In genomic region chr16:22405492-22405891, GRCm38 (mm10) we compare ENCODE assay signal across 12 mouse cellular contexts. TPM values are rescaled to one million over a fixed set of nuclear protein-coding genes. Genes with fewer than 3 reads are reported as not detected.
DNase-seq lines count a peak whose midpoint lies in the region; ATAC-seq and TF ChIP-seq lines count a peak whose summit lies in the region.
"Had no signal": no experiment of that assay in that cellular context is flagged by ENCODE, and none has a peak within 500 bp of the region (broad histone marks: within the 10 kb centered on the region; RNA-seq: fewer than 3 reads in every experiment).

No protein-coding gene starts in this region.

- WGBS in forebrain, embryonic 14.5 days, result 61% methylated on average over 10 of the region's 10 CpGs
- WGBS in forebrain, embryonic 16.5 days, result 53% methylated on average over 10 of the region's 10 CpGs
- 81% methylated on average over 10 of the region's 10 CpGs for WGBS in liver, adult 2 months
- WGBS in liver, embryonic 12.5 days (ENCODE audit: insufficient replicate concordance), result 69% methylated on average over 10 of the region's 10 CpGs

- no peak overlapping the region for H3K9ac ChIP-seq in forebrain, embryonic 14.5 days (ENCODE audit: low read length)
- H3K9ac ChIP-seq in forebrain, embryonic 16.5 days (replicated peaks; ENCODE audit: low read depth, low read length), result no peak overlapping the region
- no peak overlapping the region for H3K9ac ChIP-seq in liver, adult 2 months (ENCODE audit: low read depth, low read length)
- no peak overlapping the region for H3K9ac ChIP-seq in liver, embryonic 12.5 days

- H3K79me2 ChIP-seq in liver, adult 2 months (ENCODE audit: control insufficient read depth, insufficient read depth, low read length), result no peaks in the 10 kb centered on the region

- no peak for TF ChIP-seq CTCF in liver, adult 2 months (IDR thresholded peaks at IDR 0.05; ENCODE audit: low read depth, low read length)

- no peaks in the 10 kb centered on the region for H3K9me3 ChIP-seq in forebrain, embryonic 14.5 days (replicated peaks; ENCODE audit: control insufficient read depth, low read length)
- no peaks in the 10 kb centered on the region for H3K9me3 ChIP-seq in forebrain, embryonic 16.5 days (ENCODE audit: control insufficient read depth, low read length)
- no peaks in the 10 kb centered on the region for H3K9me3 ChIP-seq in liver, embryonic 12.5 days (replicated peaks)

- ATAC-seq in forebrain, embryonic 14.5 days, result no peak
- ATAC-seq in forebrain, embryonic 16.5 days, result no peak
- ATAC-seq in liver, embryonic 12.5 days, result no peak

- H3K27ac ChIP-seq in forebrain, embryonic 14.5 days (ENCODE audit: low read depth, low read length), result no peak overlapping the region
- H3K27ac ChIP-seq in forebrain, embryonic 16.5 days (ENCODE audit: low read length), result no peak overlapping the region
- H3K27ac ChIP-seq in liver, adult 2 months (replicated peaks; ENCODE audit: insufficient read depth, low read depth, low read length), result no peak overlapping the region
- H3K27ac ChIP-seq in liver, embryonic 12.5 days, result no peak overlapping the region

- peak; percentile 8 for DNase-seq in forebrain, embryonic 14.5 days (ENCODE audit: low spot score)
- peak; percentile 8 for DNase-seq in liver, adult 2 months (ENCODE audit: extremely low read depth, low read depth, low spot score)
- peak; percentile 65 for DNase-seq in brain, adult 2 months (ENCODE audit: low read depth, low spot score)
- DNase-seq in kidney, postnatal 14 days, result peak; percentile 11
- no peak for DNase-seq in T-cell, adult 2 months (ENCODE audit: low spot score)
- no peak for DNase-seq in spleen, postnatal 10 days (ENCODE audit: low spot score in 2 of 2)
- DNase-seq: adrenal gland, postnatal 14 days; gastrocnemius, postnatal 14 days; spleen, adult 18-20 months; thymus, postnatal 25 days had no signal

- H3K36me3 ChIP-seq in forebrain, embryonic 14.5 days (ENCODE audit: control insufficient read depth, insufficient read depth, low read length), result 0 out of 2 replicates have a peak, but pooled peaks cover 3% of the 10 kb centered on the region
- no peaks in the 10 kb centered on the region for H3K36me3 ChIP-seq in forebrain, embryonic 16.5 days (ENCODE audit: control insufficient read depth, insufficient read depth)
- peaks cover 4% of the 10 kb centered on the region; the same call in 1 of the 2 replicates for H3K36me3 ChIP-seq in liver, adult 2 months (ENCODE audit: control insufficient read depth, insufficient read depth, low read length)
- H3K36me3 ChIP-seq in liver, embryonic 12.5 days, result peaks cover 8% of the 10 kb centered on the region

- peaks cover 4% of the 10 kb centered on the region; the same call in 1 of the 2 replicates for H3K4me1 ChIP-seq in forebrain, embryonic 14.5 days (ENCODE audit: control insufficient read depth, insufficient read depth, low read length)
- peaks cover 7% of the 10 kb centered on the region for H3K4me1 ChIP-seq in forebrain, embryonic 16.5 days (replicated peaks; ENCODE audit: control insufficient read depth, insufficient read depth, low read length)
- peaks cover 1% of the 10 kb centered on the region for H3K4me1 ChIP-seq in liver, adult 2 months (ENCODE audit: control insufficient read depth, insufficient read depth, low read length)
- H3K4me1 ChIP-seq in liver, embryonic 12.5 days, result peaks cover 14% of the 10 kb centered on the region; the same call in 1 of the 2 replicates

- H3K27me3 ChIP-seq in forebrain, embryonic 14.5 days (replicated peaks; ENCODE audit: control insufficient read depth, insufficient read depth, low read length), result no peaks in the 10 kb centered on the region
- H3K27me3 ChIP-seq in forebrain, embryonic 16.5 days (replicated peaks; ENCODE audit: control insufficient read depth, insufficient read depth, low read length), result no peaks in the 10 kb centered on the region
- no peaks in the 10 kb centered on the region for H3K27me3 ChIP-seq in liver, adult 2 months (ENCODE audit: control insufficient read depth, insufficient read depth, low read length)
- no peaks in the 10 kb centered on the region for H3K27me3 ChIP-seq in liver, embryonic 12.5 days (replicated peaks)

- TF ChIP-seq POLR2A in liver, adult 2 months (IDR thresholded peaks at IDR 0.05; ENCODE audit: extremely low read depth, insufficient read depth, low read length), result no peak

- no peak overlapping the region for H3K4me3 ChIP-seq in forebrain, embryonic 14.5 days (ENCODE audit: low read depth, low read length)
- H3K4me3 ChIP-seq in forebrain, embryonic 16.5 days (replicated peaks; ENCODE audit: low read length), result no peak overlapping the region
- no peak overlapping the region for H3K4me3 ChIP-seq in liver, adult 2 months (ENCODE audit: insufficient read depth, low read depth, low read length)
- H3K4me3 ChIP-seq in liver, embryonic 12.5 days, result no peak overlapping the region

- no peak overlapping the region for H3K4me2 ChIP-seq in forebrain, embryonic 14.5 days (ENCODE audit: low read length)
- no peak overlapping the region for H3K4me2 ChIP-seq in forebrain, embryonic 16.5 days (ENCODE audit: low read length)
- no peak overlapping the region for H3K4me2 ChIP-seq in liver, embryonic 12.5 days

RNA-seq across cellular contexts. Expression of gene Etv5, which starts 34.0 kb away (rescaled TPM):
- 17.8 and 20.7 TPM in 2 replicates for polyA plus RNA-seq in forebrain, embryonic 14.5 days (2014; fragmentation: Nextera tagmentation; extraction: Ambion mirVana)
- polyA plus RNA-seq in forebrain, embryonic 16.5 days (2015; fragmentation: Nextera tagmentation; extraction: Ambion mirVana), result 25.4 and 35.2 TPM in 2 replicates
- total RNA-seq in liver, adult 2 months (2014; rRNA removed), result 2.4 and 2.6 TPM in 2 replicates
- polyA plus RNA-seq in liver, adult 2 months (2012; rRNA removed), result 3.0 TPM in 2 replicates
- polyA plus RNA-seq in liver, embryonic 12.5 days (2016; fragmentation: Nextera tagmentation; extraction: Ambion mirVana), result 7.4 and 8.0 TPM in 2 replicates

Comparison
In these comparisons a context has a peak if more than half of its experiments do, and no peak if none do; other contexts are left out.
1. DNase-seq: peak in forebrain, embryonic 14.5 days (single experiment), liver, adult 2 months (single experiment), brain, adult 2 months (single experiment) and kidney, postnatal 14 days (single experiment); none in T-cell, adult 2 months (single experiment) and spleen, postnatal 10 days (0 of 2).